Mouse (Mus musculus) stomach, embryonic 15.5 days (tissue): ENCODE data around the gene Pcbp1. TPM values are rescaled to one million over a fixed set of nuclear protein-coding genes. Genes with fewer than 3 reads are reported as not detected.

Experiments used
- ATAC-seq: fragments of 200-750 bp; cut with Nextera tagmentation; 2 replicates; pipeline ENCODE4 v1.8.0; 2017; ENCODE audit warnings: low read depth, moderate number of reproducible peaks, moderate TSS enrichment; ENCODE audit not compliant: insufficient read depth, low FRiP score
- H3K27ac ChIP-seq: fragments of 300-500 bp; sonication (generic); 2 replicates; pipeline ENCODE4 v1.5.1; 2015; ENCODE audit warnings: mild to moderate bottlenecking, inconsistent platforms
- H3K27me3 ChIP-seq: fragments of 300-500 bp; sonication (generic); replicated peaks from 2 replicates; pipeline ENCODE4 v1.6.1; 2015; ENCODE audit warnings: inconsistent platforms
- H3K36me3 ChIP-seq: fragments of 300-500 bp; sonication (generic); 2 replicates; pipeline ENCODE4 v1.6.1; 2015; ENCODE audit warnings: inconsistent platforms
- H3K4me1 ChIP-seq: fragments of 300-500 bp; sonication (generic); 2 replicates; pipeline ENCODE4 v1.6.1; 2015; ENCODE audit warnings: inconsistent platforms
- H3K4me2 ChIP-seq: fragments of 300-500 bp; sonication (generic); 2 replicates; pipeline ENCODE4 v1.6.1; 2015; ENCODE audit warnings: mild to moderate bottlenecking, inconsistent platforms
- H3K4me3 ChIP-seq: fragments of 300-500 bp; sonication (generic); replicated peaks from 2 replicates; pipeline ENCODE4 v1.5.1; 2015; ENCODE audit warnings: inconsistent platforms
- H3K9ac ChIP-seq: fragments of 300-500 bp; sonication (generic); 2 replicates; pipeline ENCODE4 v1.6.1; 2015; ENCODE audit warnings: inconsistent platforms
- H3K9me3 ChIP-seq: fragments of 300-500 bp; sonication (generic); 2 replicates; pipeline ENCODE4 v1.6.1; 2016; ENCODE audit warnings: inconsistent platforms
- WGBS: fragments of 180-500 bp; shearing (Covaris S2); methylation state at CpG from one replicate; pipeline ENCODE4 v1.1.7; 2015; 5-methylcytosine and 5-hydroxymethylcytosine counted together
- polyA plus RNA-seq: library from polyadenylated mRNA; unstranded; fragments of >200 nt; fragmentation: Nextera tagmentation; extraction: Ambion mirVana; gene quantifications from 2 replicates; pipeline ENCODE4 v1.2.1, GENCODE M21; 2015

Gene Pcbp1
- polyA plus RNA-seq, 1 experiment from 2014 or later: 518 TPM

DNA sequence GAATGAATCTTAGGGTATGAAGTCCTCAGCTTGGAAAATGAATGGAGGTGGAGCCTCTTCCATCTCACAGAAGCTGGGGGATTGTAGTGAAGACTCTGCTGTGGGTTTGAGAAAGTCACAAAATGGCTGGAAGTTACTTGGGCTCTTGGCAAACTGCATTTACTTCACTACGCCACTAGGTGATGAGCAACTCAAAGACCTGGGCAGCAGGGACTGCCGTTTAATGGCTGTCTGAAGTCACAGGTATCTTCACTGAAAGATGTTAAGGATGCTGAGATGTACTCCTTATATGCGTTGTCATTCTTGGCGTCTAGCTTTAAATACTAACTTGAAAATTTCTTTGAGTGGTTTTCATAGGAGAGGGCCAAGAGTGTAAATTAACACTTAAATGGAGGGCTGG lies 19.1 kb upstream of the Pcbp1 start:
- no peaks in the 10 kb centered on the region for H3K9me3 ChIP-seq
- no peak overlapping the region for H3K4me3 ChIP-seq
- H3K27ac ChIP-seq: no peak overlapping the region
- H3K9ac ChIP-seq: no peak overlapping the region
- 0 out of 2 replicates have a peak, but pooled peaks cover 4% of the 10 kb centered on the region for H3K4me1 ChIP-seq
- H3K27me3 ChIP-seq: no peaks in the 10 kb centered on the region
- H3K4me2 ChIP-seq: no peak overlapping the region
- ATAC-seq: no peak
- H3K36me3 ChIP-seq: peaks cover 25% of the 10 kb centered on the region
- WGBS: 50% methylated on average over 4 of the region's 4 CpGs

GRCm38 (mm10) chr6:86543869-86544268 lies 17.7 kb upstream of the Pcbp1 start:
- no peaks in the 10 kb centered on the region for H3K9me3 ChIP-seq
- no peak overlapping the region for H3K27ac ChIP-seq
- WGBS: 89% methylated on average over 3 of the region's 3 CpGs
- ATAC-seq: no peak
- H3K27me3 ChIP-seq: no peaks in the 10 kb centered on the region
- no peak overlapping the region for H3K4me2 ChIP-seq
- H3K4me3 ChIP-seq: no peak overlapping the region
- no peak overlapping the region for H3K9ac ChIP-seq
- 0 out of 2 replicates have a peak, but pooled peaks cover 4% of the 10 kb centered on the region for H3K4me1 ChIP-seq
- peaks cover 21% of the 10 kb centered on the region for H3K36me3 ChIP-seq

DNA sequence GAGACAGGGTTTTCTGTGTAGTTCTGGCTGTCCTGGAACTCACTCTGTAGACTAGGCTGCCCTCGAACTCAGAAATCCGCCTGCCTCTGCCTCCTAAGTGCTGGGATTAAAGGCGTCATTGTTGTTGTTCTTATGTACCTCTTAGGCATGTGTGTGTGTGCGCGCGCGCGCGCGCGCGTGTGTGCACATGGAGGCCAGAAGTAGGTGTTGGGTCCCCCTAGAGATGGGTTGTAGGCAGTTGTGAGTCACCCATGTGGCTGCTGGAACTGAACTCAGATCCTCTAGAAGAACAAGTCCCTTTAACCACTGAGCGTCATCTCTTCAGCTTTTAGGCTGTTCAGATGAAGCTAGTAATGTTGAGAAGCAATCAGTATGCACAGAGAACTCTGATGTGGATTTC lies 16.9 kb upstream of the Pcbp1 start:
- H3K4me2 ChIP-seq: no peak overlapping the region
- H3K9ac ChIP-seq: no peak overlapping the region
- WGBS: 97% methylated on average over 13 of the region's 13 CpGs
- H3K9me3 ChIP-seq: no peaks in the 10 kb centered on the region
- no peak for ATAC-seq
- 0 out of 2 replicates have a peak, but pooled peaks cover 2% of the 10 kb centered on the region for H3K4me1 ChIP-seq
- H3K27ac ChIP-seq: no peak overlapping the region
- no peaks in the 10 kb centered on the region for H3K27me3 ChIP-seq
- H3K4me3 ChIP-seq: no peak overlapping the region
- H3K36me3 ChIP-seq: peaks cover 21% of the 10 kb centered on the region

- Histone ChIP-seq H3K27me3 (no peaks in the 10 kb centered on the region), H3K4me3 (no peak overlapping the region), H3K4me1 (no peaks in the 10 kb centered on the region), H3K36me3 (peaks cover 24% of the 10 kb centered on the region), H3K9ac (no peak overlapping the region), H3K27ac (no peak overlapping the region), H3K4me2 (no peak overlapping the region), H3K9me3 (no peaks in the 10 kb centered on the region)
- no peak for ATAC-seq
- 90% methylated on average over 2 of the region's 2 CpGs for WGBS
Measured at GRCm38 (mm10) chr6:86541650-86542049, 15.5 kb upstream of the Pcbp1 start.

DNA sequence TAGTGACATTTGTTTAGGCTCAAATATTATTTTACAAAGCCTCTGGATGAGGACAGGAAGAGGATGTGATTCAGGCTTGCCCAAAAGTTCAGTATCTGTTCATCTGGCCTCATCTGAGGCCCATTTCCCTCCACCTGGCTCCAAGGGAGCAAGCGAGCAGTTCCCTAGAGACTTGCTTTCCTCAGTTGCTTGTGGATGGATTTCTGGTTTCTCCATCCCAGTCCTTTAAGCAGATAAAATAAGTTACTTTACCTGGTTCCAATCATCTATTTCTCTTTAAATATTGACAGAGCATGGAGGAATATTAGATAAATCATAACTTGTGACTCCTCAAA lies 2.3 kb upstream of the Pcbp1 start:
- H3K4me3 ChIP-seq: no peak overlapping the region
- no peaks in the 10 kb centered on the region for H3K27me3 ChIP-seq
- peaks cover 7% of the 10 kb centered on the region; the same call in 1 of the 2 replicates for H3K36me3 ChIP-seq
- no peak for ATAC-seq
- WGBS: 78% methylated on average over 1 of the region's 1 CpGs
- no peaks in the 10 kb centered on the region for H3K9me3 ChIP-seq
- H3K4me1 ChIP-seq: 0 out of 2 replicates have a peak, but pooled peaks cover 2% of the 10 kb centered on the region
- no peak overlapping the region for H3K4me2 ChIP-seq
- H3K9ac ChIP-seq: no peak overlapping the region
- no peak overlapping the region for H3K27ac ChIP-seq

DNA sequence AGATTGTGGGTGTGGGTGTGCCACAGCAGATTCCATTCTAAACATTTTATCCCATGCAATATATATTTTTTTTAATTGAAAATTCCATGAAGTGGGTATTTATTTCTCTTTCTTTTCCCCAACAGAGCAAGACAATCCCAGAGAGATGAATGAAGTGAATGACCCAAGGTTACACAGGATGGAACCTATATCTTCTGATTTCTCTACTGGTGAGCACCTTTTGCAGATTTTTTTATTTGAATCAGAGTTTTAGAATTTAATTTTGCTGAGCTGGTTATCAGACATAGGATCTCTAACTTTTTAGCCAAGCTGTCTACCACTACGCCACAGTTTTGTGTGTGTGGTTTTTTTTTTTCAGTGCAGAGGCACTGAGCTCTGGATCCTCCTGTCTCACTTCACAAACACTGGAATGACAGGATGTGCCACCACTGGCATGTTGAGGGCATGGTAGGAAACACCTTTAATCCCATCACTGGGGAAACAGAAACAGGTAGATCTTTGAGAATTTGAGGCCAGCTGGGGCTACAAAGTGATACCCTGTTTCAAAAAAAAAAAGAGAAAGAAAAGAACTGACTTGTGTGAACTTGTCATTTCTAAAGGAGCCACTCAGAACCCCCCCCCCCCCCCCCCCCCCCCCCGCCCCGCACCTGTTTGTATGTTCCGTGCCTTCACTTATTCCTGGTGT lies 1.8 kb upstream of the Pcbp1 start:
- Histone ChIP-seq H3K27ac (peak overlapping the region; percentile 99), H3K4me2 (peak overlapping the region; percentile 58), H3K9me3 (no peaks in the 10 kb centered on the region), H3K4me1 (0 out of 2 replicates have a peak, but pooled peaks cover 3% of the 10 kb centered on the region), H3K27me3 (no peaks in the 10 kb centered on the region), H3K9ac (no peak overlapping the region), H3K36me3 (peaks cover 6% of the 10 kb centered on the region; the same call in 1 of the 2 replicates), H3K4me3 (peak overlapping the region; percentile 84)
- 73% methylated on average over 1 of the region's 4 CpGs for WGBS
- ATAC-seq: no peak

DNA sequence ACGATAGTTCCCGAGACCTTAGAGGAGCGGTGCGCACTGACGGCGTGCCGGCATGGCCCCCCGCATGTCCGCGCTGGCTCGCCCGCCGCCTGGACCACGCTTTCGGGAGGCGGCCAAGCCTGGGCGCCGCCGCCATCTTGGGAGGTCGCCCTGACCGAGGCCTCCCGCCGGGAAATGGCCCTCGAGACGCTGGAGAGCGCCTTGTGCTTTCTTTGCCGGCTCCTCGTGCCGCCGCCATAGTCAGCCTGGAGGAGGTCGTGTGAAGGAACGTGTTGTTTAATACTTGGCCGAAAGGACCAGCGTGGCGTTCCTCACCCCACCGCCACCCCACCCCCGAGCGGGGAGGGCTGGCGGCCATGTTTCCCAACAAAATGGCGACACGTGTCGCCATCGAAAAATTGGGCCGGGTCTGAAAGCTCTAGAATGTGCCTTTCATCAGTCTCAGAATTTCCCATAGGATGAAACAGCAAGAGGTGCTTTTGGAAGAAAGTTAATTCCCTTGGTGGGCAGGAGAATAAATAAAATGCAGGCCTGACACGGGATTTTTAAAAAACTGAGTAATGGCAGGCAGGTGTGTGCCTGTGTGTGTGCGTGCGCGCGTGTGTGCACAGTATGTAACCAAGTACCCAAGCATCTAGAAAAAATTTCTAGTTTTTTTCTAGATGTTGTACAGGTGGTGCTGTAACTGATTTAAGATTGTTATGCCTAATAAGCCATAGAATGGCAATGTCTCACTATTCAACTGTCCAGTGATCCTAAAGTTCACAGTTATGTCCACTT lies 1.0 kb upstream of the Pcbp1 start:
- peaks cover 10% of the 10 kb centered on the region; the same call in 1 of the 2 replicates for H3K36me3 ChIP-seq
- H3K4me1 ChIP-seq: peaks cover 7% of the 10 kb centered on the region
- H3K9ac ChIP-seq: peak overlapping the region; percentile 79
- no peaks in the 10 kb centered on the region for H3K27me3 ChIP-seq
- no peaks in the 10 kb centered on the region for H3K9me3 ChIP-seq
- H3K4me2 ChIP-seq: peak overlapping the region; percentile 58
- WGBS: 5% methylated on average over 49 of the region's 49 CpGs
- peak; percentile 50 for ATAC-seq
- peak overlapping the region; percentile 99 for H3K27ac ChIP-seq
- H3K4me3 ChIP-seq: peak overlapping the region; percentile 84

DNA sequence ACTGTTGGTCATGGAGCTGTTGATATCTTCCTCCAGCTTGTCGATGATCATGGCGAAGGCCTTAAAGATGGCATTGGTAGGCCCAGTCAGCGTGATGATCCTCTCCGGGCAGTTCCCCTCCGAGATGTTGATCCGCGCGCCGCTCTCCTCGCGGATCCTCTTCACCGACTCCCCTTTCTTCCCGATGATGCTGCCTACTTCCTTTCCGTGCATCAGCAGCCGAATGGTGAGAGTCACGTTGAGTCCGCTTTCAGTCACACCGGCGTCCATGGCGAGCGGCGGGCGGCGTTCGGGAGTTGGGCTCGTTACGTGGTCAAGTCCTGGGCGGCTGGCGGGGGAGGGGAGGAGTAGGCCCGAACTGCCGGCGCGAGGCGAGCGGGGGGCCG lies 482 bp downstream of the Pcbp1 start:
- Histone ChIP-seq H3K4me1 (peaks cover 7% of the 10 kb centered on the region), H3K27ac (peak overlapping the region; percentile 99), H3K9me3 (no peaks in the 10 kb centered on the region), H3K27me3 (no peaks in the 10 kb centered on the region), H3K4me2 (peak overlapping the region; percentile 61), H3K36me3 (peaks cover 10% of the 10 kb centered on the region; the same call in 1 of the 2 replicates), H3K9ac (peak overlapping the region; percentile 89), H3K4me3 (peak overlapping the region; percentile 84)
- under 1% methylated on average over 32 of the region's 36 CpGs for WGBS
- peak; percentile 28; the same call in 1 of the 2 replicates for ATAC-seq

DNA sequence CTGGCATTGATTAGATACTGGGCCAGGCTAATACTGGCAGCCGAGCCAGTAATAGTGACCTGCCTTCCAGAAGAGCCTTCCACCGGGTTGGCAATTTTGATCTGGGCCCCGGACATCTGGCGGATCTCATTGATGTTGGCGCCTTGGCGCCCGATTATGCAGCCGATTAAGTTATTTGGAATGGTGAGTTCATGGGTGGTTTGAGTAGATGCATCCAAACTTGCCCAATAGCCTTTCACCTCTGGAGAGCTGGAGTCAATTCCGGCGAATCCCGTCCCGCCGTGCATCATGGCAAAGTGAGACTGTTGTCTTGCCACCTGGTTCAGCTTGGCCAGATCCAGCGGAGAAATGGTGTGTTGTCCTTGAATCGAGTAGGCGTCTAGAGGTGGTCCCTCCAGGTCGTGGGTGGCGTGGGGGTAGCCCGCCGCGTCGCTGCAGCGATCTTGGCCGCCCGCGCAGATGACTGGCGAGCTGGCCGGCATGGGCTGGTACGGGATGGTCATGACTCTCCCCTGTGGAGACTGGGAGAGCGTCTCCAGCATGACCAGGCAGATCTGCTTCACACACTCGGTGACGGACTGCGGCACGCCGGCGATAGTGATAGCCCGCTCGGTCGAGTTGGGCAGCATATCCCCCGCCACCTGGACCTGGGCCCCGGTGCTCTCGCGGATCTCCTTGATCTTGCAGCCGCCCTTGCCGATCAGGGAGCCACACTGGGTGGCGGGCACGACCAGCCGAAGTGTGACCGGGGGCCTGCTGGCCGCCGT lies 1.1 kb downstream of the Pcbp1 start:
- 0 out of 2 replicates have a peak, but pooled peaks have one; percentile 20 for ATAC-seq
- peak overlapping the region; percentile 61 for H3K4me2 ChIP-seq
- H3K27ac ChIP-seq: peak overlapping the region; percentile 99
- H3K27me3 ChIP-seq: no peaks in the 10 kb centered on the region
- H3K4me1 ChIP-seq: peaks cover 7% of the 10 kb centered on the region
- H3K9me3 ChIP-seq: no peaks in the 10 kb centered on the region
- peaks cover 6% of the 10 kb centered on the region; the same call in 1 of the 2 replicates for H3K36me3 ChIP-seq
- WGBS: under 1% methylated on average over 51 of the region's 51 CpGs
- peak overlapping the region; percentile 89 for H3K9ac ChIP-seq
- H3K4me3 ChIP-seq: peak overlapping the region; percentile 84

DNA sequence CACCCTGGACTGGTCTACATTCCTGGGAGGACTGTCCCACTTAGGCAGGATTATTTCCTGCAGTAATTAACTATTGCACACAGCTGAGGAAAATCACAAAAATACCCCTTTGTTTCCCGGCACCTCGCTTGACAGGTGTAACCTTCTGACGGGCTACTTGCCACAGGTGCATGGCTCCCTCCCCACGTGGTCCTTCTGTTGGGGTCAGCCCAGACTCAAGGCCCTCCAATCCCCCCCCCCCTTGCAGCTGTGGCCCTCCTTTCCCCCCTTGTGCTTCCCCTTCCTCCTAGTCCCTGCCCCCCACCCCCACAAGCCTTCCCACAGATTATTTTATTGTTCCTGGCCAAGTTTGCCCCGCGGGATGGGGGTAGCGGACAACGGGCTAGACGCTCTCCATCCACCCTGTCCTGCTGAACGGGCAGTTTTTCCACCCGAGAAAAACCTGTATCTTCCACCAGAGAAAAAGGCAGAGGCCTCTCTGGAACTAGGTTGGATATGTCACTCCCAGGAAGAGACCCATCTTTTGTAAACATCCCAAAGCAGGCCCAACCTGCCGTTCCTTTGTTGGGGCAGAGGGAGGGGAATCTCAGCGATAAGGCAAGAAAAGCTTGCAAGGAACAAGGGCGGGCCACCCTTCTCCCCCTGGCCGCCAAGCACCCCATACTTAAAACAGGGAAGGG lies 2.2 kb downstream of the Pcbp1 start:
- H3K4me3 ChIP-seq: peak overlapping the region; percentile 84
- H3K9me3 ChIP-seq: no peaks in the 10 kb centered on the region
- peak overlapping the region; percentile 88 for H3K27ac ChIP-seq
- peaks cover 7% of the 10 kb centered on the region for H3K4me1 ChIP-seq
- WGBS: under 1% methylated on average over 15 of the region's 15 CpGs
- H3K9ac ChIP-seq: peak overlapping the region; percentile 64
- H3K4me2 ChIP-seq: peak overlapping the region; percentile 73
- no peaks in the 10 kb centered on the region for H3K27me3 ChIP-seq
- H3K36me3 ChIP-seq: peaks cover 6% of the 10 kb centered on the region; the same call in 1 of the 2 replicates
- no peak for ATAC-seq

GRCm38 (mm10) chr6:86523242-86523754 lies 2.8 kb downstream of the Pcbp1 start:
- H3K9me3 ChIP-seq: no peaks in the 10 kb centered on the region
- WGBS: 27% methylated on average over 3 of the region's 3 CpGs
- peak overlapping the region; percentile 73 for H3K4me2 ChIP-seq
- no peaks in the 10 kb centered on the region for H3K27me3 ChIP-seq
- peaks cover 7% of the 10 kb centered on the region for H3K4me1 ChIP-seq
- H3K9ac ChIP-seq: peak overlapping the region; percentile 64; the same call in 1 of the 2 replicates
- peak overlapping the region; percentile 84 for H3K4me3 ChIP-seq
- H3K36me3 ChIP-seq: peaks cover 6% of the 10 kb centered on the region; the same call in 1 of the 2 replicates
- H3K27ac ChIP-seq: peak overlapping the region; percentile 88
- ATAC-seq: no peak
